Mouse (Mus musculus) liver (tissue): ENCODE measurements around the gene Tecpr2.

ENCODE experiments used
- DNase-seq: peaks from one replicate; pipeline ENCODE4 v3.0.0-alpha.2; 2020; ENCODE audit warnings: mixed read lengths

The Tecpr2 gene

DNA sequence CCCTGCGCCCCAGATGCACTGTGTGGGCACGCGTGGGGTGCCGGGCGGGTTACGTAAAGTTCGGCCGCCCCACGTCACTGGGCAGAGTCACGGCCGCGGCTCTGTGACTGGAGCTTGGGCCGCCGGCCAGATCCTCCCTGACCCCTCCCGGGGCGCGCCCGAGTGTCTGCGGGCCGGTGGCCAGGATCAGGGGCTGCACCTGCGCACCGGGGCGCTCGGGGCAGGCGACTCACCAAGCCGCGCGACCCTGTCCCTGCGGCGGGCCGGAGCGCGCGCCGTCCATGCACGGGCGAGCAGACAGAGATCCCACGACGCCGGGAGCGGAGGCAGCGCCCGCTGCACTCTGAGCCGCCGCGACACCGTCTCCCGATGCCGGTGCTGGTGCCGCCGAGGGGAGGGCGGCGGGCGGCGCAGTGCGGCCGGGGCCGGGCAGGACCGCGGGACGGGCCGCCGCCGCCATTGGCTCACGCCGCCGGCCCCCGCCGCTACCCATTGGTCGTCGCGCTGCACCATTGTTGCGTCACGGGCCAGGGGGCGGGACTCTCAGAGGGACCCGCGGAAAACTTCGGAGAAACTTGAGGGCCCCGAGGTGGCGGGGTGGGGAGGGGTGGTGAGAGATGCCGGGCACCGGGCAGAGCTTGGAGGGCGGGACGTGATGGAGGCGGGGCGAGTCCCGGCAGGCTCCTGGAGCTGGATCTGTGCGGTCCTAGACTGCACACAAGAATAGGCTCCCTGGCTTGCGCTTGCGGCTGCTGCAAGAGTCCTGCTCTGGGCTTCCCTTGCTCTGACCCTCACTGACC is 89.7 kb downstream of the Tecpr2 start, which contains the start of gene Ankrd9:
Gene Ankrd9 (minus strand): TSS at position 434 of the 800 bp plus-strand sequence.
- peak; percentile 100 for DNase-seq

DNA sequence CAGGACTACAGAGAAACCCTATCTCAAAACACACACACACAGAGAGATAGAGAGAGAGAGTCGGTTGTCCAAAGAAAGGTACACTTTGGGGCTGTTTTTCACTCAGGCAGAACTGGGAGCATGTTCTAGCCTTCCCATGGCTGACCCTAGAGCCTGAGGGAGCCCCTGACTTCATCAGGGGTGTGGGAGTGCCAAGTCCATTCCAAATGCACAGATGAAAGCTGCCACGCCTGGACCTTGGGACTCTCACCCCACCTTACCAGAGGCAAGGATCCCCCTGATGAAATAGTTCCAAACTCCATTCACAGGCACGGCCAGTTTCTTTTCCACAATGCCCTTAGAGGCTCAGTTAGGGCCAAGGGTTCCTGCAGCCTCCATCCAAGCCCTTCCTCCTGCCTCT is 90.7 kb downstream of the Tecpr2 start:
- DNase-seq: no peak

- DNase-seq: no peak
Measured at GRCm38 (mm10) chr12:110981736-110982135, 92.7 kb downstream of the Tecpr2 start.

DNA sequence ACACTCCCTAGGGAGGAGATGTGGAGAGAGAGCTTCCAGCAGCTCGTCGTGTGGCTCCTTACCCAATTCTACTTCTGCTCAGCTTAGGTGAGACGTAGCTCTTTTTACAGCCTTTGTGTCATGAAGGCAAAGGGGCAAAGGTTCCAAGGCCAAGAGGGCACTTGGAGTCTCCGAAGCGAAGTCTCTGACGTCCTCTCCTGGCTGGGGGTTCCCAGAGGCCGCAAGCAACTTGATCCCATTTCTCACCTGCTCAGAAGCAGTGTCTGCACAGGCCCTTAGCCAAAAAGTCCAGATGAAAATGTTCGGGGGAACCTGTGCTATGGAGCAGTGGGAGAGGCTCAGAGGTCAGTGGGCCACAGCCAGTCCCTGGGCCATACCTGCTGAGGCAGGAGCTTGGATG is 94.0 kb downstream of the Tecpr2 start:
- no peak for DNase-seq

- DNase-seq: no peak
Measured at GRCm38 (mm10) chr12:110983714-110984113, 94.7 kb downstream of the Tecpr2 start.

DNA sequence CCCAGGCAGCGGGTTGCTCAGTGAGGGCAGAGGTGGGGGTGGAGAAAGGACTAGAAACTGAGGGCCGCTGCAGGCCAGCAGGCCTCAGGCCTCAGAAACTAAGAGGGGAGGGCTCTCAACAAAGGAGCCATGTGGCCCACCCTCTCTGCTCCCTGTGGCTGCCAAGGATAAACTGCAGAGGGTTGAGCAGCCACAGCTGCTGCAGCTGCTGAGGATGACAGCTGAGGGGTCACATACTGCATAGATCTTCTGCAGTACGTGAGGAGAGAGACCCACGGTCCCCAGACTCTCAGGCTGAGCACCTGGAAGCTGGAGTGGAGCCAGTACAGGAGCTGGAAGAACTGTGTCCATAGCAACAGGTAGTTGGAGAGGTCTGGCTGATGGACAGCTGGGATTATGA is 95.5 kb downstream of the Tecpr2 start:
- DNase-seq: no peak

DNA sequence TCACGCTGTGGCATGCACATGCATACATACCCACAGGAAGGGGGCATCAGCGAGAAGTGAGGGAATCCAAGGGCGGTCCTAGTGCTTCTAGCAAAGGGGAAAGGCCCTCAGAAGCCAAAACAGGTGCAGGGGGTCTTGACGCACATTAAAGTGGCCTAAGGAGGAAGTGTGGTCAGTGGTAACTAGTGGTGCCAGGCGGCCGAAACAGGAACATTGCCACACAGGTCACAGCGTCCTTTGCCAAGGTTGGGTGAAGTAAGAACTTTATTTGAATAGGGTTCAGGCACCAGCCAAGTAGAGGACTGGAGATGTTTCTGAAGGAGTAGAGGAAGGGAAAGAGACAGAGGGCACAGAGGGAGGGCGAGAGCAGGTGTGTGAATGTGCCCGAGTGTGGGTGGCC is 96.1 kb downstream of the Tecpr2 start:
- no peak for DNase-seq

DNA sequence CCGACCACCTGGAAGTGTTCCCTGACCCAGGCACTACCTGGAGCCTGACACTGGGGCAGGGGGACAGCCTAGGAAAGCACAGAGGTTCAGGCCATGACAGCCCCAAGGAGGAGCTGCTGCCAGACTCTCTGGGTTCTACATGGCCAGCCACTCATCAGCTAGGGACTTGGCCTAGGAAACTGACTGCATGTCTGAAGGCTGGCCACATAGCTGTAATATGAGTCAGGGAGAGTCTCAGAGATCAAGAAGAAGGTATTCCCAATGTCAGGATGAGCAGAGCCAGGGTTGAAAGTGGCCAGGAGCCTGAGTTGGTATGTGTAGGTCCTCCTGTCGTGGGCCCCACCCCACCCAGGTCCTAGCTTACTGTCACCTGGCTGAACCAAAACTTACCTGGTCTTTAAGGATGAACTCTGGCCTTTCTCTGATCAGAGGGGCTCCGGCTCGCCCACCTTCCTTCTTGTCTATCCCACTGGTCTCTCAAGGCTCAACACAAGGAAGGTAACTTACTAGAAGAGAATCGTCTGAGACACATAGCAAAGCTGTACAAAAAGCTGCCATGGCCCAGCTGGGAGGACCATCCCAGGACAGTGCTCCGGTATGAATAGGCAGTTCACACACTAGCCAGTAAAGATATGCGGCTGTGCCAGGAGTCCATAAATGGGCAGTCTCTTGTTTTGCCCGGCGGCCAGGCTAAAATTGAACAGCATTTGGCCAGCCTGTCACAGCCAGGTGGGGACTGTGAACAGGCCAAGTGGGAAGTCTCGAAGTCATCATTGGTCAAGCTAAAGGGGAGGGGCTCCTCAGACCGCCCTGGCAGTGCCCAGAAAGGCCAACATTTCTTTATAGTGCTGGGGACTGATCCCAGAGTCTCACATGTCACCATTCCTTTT is 97.7 kb downstream of the Tecpr2 start:
- DNase-seq: no peak

- DNase-seq: no peak
Measured at GRCm38 (mm10) chr12:110989409-110989808, 100.3 kb downstream of the Tecpr2 start.

GRCm38 (mm10) chr12:110990500-110990899 is 101.4 kb downstream of the Tecpr2 start:
- DNase-seq: no peak

DNA sequence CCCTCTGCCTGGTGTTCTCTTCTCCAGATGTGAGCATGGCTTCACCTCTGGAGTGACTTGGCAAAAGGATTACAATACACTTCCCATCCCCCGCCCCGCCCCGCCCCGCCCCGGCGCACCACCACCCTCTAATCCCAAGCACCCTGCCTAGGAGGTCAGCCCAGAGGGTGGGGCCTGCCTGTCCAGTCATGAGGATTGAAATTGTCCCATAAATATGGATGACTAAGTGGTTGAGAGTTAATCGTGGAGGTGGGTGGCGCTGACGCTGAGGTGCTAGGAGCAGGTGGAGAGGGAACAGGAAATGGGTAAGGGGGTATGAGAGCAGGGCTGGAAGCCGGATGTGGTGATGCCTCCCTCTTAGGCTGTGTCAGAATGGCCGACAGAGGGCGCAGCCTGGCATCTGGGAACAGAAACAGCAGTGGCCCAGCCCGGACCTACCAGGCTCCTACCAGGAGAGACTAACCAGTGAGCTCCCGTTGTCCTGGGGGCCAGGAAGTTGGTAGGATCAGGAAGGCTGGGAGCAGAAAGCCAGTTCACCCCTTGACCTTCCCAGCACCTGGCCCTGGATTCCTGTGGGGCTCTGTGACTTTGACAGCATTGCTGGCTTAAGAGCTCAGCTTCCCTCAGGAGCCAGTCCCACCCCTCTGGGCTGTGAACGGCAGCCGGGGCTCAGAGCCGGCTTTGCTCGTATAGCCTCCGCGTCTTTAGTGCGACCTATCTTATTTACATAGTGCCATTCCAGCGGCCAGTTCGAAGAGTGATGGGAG is 102.5 kb downstream of the Tecpr2 start:
- DNase-seq: peak; percentile 94

DNA sequence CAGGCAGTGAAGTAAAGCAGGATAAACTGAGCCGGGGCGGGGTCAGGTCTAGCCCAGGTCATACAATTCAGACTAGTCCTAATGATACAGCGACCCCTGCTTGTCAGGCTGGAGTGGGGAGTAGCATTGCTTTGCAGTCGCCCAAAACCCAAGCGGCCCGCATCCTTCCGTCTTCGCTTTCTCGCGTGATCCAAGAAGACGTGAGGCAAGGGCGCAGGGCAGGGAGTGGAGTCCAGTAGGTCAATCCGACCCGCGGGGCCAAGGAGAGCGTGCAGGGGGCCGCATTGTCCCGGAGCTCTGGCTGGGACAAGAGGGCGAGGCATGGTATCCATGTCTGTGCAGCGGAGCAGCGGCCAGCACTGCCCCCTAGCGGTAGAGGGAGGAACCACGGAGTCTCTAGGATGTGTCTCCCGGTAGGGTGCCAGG is 103.1 kb downstream of the Tecpr2 start:
- peak; percentile 95 for DNase-seq

DNA sequence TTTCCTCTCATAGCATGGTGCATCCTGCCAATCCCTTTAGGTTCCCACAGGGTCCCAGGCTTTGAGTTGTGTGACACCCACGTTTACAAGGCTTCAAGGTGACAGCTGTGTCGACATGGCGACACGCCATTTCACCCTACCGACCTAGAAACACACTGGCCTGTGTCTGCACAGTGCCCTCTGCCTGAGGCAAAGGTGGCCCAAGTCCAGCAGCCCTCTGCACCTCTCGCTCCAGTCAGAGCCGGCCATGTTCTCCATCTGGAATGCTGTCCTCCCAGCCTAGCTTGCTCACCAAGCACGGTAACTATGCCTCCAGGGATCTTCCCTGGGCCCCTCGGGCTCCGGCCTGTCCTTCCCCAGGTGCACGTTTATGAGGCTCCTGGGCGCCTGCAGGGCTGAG is 103.7 kb downstream of the Tecpr2 start:
- no peak for DNase-seq

DNA sequence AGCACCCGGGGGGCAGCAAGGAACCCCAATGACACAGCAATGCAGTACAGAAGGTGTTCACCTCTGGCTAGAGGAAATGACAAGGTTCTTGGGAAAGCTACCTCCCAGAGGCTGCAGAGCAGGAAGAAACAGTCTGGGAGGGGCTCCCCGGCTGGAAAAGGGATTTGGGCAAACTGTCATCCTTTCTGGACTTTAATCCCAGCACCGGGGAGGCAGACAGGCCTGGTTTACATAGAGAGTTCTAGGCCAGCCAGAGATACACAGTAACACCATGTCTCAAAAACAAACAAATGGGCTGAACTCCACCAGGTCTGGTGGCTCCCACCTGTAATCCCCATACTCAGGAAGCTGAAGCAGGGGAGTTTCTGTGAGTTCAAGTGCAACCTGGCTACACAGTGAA is 104.2 kb downstream of the Tecpr2 start:
- no peak for DNase-seq

- DNase-seq: no peak
Measured at GRCm38 (mm10) chr12:110994666-110995065, 105.6 kb downstream of the Tecpr2 start.

DNA sequence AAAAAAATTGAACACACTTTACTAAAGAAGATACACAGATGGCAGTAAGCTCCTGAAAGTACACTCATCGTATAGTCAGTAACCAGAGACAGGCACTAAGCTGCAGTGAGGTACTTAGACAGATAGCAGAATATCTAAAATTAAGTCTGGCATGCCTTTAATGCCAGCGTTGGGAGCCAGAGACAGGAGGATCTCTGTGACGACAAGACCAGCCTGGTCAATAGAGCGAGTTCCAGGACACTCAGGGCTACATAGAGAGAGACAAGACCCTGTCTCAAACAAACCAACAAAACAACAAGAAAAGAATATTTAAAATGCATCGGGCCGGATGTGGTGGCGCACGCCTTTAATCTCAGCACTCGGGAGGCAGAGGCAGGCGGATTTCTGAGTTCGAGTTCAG is 109.0 kb downstream of the Tecpr2 start:
- no peak for DNase-seq

DNA sequence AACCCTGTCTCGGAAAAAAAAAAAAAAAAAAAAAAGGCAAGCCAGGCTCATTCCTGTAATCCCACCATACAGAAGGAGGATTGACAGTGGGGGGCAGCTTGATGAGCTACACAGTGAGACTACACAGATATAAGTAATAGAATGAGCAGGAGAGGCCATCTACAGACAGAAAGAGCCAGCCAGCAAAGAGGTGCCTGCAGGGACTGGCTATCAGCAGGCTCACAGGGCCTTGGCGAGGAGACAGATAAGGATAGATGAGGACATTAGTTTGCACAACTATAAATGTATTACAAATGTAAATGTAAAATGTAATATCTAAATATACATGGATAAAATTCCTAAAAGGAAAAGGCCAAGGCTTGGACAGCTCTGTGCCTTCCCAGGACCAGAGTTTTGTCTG is 110.8 kb downstream of the Tecpr2 start:
- DNase-seq: peak; percentile 62

DNA sequence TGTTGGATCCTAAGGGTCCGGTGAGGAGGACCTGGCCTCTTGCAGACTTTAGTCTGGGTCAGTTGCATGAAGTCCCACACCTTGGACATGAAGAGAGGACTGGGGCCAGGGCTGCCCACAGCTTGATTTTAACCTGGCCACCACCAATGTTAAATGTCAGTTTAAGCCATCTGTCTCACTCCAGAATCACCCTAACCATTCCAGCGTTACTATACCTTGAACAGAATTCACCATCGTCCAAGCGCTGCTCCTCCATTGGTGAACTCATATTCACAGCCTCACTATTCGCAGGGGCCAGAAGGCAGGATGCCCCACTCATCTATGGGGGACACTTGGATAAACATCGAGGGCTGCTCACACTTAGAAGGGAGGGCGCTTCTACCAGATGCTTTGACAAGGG is 111.9 kb downstream of the Tecpr2 start:
- DNase-seq: no peak

- no peak for DNase-seq
Measured at GRCm38 (mm10) chr12:111004142-111004541, 115.1 kb downstream of the Tecpr2 start.

DNA sequence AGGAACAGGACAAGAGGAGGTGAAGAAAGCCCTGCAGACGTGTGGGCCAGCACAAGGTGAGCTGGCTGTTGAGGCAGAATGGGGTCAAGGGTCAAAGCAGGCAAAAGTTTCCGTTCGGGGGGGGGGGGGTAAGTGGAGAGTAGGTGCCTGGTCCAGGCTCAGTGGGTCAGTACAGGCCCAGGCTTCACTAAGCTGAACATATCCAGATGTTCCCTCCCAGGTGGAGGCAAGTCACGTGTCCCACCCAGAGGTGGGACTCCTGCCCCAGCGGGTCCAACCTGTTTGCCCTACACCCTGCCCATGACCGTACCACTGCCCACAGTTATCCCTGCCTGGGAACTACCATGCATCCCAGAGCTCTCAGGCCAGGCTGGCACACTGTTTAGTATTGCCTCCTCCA is 116.7 kb downstream of the Tecpr2 start:
- DNase-seq: no peak

DNA sequence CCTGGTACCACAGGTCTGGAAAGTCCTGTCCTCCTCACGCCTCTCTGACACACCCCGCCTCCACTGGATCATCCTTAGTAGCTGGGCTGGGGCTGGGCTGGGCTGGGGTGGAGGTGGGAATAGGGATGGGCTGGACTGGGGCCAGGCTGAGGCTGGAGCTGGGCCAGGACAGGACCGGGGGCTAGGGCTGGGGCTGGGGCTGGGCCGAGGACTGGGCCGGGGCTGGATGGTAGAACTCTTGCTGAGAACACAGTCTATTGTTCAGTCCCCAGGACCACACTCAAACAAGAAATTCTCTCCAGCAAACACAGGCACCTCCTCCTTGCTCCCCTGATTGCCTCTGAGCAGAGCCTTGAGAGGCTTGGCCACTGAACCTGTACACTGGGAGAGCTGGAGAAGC is 117.3 kb downstream of the Tecpr2 start:
- DNase-seq: no peak

DNA sequence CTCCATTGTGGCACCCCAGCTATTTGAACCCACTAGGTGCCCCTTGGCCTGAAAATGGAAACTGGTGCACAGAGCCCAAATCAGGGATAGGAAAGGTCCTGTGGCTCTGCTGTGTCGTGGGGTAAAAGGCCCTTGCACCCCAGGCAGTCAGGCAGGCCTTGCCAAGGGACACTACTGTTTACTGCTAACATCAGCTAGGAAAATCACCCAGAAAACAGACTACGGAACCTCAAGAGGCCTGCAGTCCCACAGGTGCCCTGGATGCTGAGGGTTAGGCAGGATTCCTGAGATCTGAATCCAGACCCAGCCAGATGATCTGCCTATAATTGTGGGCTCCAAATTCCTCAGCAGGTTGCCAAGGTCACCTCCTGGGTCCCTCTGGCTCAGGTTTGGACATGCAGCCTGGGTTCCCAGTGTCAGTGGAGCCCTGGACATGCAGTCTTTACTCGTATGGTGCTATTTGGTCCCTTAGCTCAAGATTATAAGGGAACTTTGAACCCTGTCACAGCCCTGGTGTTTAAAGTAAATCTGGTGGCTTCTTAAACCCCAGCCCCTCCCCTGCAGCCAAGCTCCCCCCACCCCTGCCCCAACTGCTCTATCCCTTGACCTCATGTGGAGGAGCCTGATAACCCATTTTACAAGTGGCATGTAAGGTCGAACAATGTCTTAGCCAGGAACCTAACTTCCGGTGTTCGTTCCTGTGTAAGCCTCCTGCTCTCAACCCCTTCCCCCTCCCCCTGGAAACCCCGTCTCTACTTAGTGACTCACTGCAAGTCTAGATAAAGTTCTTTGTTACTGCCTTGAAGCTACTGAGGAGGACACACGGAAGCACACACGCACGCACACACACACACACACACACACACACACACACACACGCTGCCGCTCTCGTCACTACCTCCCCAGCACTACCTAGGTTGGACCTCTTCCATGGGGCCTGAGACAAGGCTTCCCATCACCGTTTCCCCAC is 118.4 kb downstream of the Tecpr2 start:
- DNase-seq: peak; percentile 69
